Mouse (Mus musculus): Measurements from ENCODE around the gene Dhx30.

DNA sequence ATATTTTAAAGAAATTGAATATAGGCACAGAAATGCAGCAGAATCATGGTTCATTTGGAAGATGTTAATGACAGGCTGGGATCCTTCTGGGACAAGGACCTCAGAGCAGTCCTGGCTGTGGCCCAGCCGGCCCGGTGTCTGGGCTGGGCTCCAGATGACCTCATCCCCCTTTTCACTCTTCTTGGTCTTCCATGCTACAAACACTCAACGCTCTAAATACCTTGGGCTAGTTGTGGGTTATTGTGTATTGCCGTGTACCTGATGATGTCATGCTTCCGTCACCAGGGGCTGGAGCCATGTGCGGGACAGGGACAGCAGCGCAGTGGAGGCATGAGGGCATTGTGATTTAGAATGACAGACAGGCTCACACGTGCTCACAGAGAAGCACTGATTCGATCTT, 47.3 kb downstream of the Dhx30 start:
- TF ChIP-seq CTCF (IDR thresholded peaks at IDR 0.05; ENCODE audit: low read depth, low read length) (no peak), EP300 (IDR thresholded peaks at IDR 0.05; ENCODE audit: insufficient read depth, low read depth, low read length) (no peak), POLR2A (IDR thresholded peaks at IDR 0.05; ENCODE audit: insufficient read depth, low read length) (no peak)

Measured in ES-Bruce4 (cell line).